Mouse (Mus musculus): ENCODE results near the gene Efcab11. TPM values are rescaled to one million over a fixed set of nuclear protein-coding genes. Genes with fewer than 3 reads are reported as not detected.

Gene Efcab11
- 0.17 and 0.20 TPM in 2 replicates for polyA plus RNA-seq (2012; rRNA removed)

DNA sequence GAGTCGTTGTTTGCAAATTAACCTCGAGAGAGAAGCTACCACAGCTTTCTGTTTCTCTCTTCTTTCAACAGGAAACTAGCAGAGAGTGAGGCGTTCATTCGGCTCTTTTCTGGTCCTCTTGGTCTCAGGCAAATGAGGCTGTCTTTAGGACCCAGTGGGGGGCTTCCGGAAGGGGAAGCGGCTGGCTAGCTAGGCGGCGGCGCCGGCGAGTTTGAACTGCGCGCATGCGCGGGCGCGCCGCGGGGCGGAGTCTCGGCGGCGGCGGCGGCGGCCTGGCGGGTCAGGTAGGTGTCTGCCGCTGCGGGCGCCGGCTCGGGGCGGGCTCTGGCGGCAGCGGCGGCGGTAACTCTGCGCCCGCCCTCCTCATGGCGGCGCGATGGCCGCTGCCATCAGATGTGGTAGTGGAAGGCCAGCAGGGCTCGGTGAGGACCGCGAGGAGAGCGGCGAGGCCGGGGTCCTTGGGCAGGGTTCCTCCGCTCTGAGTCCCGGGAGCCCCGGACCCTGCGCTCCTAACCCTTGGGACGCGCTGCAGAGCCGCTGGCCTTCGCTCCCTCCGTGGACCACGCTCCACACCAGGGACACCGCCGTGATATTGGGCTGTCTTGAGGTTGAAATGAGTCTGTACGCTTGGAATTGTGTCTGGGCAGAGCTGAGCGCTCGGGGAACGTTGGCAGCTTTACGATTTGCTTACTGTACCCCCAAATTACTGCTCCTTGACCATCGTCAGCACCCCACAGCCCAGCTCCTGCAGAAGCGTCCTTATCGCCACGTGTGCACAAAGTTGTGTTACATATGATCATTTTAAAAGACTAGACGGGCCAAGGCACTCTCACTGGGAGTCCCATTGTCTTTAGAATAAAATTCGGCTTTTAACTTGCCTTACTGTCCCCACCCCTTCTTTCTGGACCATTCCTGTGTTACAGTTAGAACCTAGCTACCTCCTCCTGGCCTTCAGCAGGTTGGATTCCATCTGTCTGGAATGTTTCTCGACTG, at the start of gene Efcab11, which contains the start of gene Tdp1:
Gene Efcab11, minus strand, starts transcription at position 171 of the 993 bp plus-strand sequence.
Gene Tdp1, plus strand, starts transcription at position 249 of the 993 bp plus-strand sequence.
- Histone ChIP-seq H3K4me1 (ENCODE audit: control insufficient read depth, insufficient read depth, insufficient read length, low read length) (peaks cover 3% of the 10 kb centered on the region; the same call in 1 of the 2 replicates), H3K36me3 (ENCODE audit: control insufficient read depth, insufficient read depth, low read length) (no peaks in the 10 kb centered on the region), H3K4me3 (ENCODE audit: low read depth, low read length) (peak within 1 kb of the TSS; percentile 85), H3K27me3 (ENCODE audit: control insufficient read depth, insufficient read depth, low read length) (no peaks in the 10 kb centered on the region), H3K27ac (ENCODE audit: insufficient read depth, low read depth, low read length) (peak within 1 kb of the TSS; percentile 64)
- under 1% methylated on average over 73 of the region's 73 CpGs for WGBS
- TF ChIP-seq CTCF (IDR thresholded peaks at IDR 0.05; ENCODE audit: extremely low read depth, insufficient read length, insufficient replicate concordance, low read depth, low read length) (no peak), POLR2A (IDR thresholded peaks at IDR 0.05; ENCODE audit: low read depth, low read length) (no peak)

DNA sequence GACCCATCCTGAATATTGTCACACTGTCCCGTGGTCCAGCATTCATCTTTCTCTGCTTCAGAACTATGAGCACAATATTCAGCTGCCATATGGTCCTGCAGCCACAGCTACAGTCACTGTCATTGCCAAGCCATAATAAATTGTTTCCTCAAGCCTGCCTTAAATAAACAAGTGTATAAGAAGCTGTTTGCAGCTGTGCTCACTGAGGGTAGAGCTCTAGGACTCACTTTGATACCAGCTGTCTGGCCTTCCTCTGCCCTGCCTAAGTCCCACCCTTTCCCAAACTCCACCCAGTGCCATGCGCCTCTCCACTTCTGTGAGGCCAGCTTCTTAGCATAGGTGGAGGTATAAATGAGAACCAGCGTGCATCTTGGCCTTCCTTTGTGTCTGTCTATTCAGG, 49.4 kb upstream of the Efcab11 start:
- TF ChIP-seq CTCF (IDR thresholded peaks at IDR 0.05; ENCODE audit: extremely low read depth, insufficient read length, insufficient replicate concordance, low read depth, low read length) = no peak
- no peak for TF ChIP-seq POLR2A (IDR thresholded peaks at IDR 0.05; ENCODE audit: low read depth, low read length)
- H3K4me1 ChIP-seq (ENCODE audit: control insufficient read depth, insufficient read depth, insufficient read length, low read length) = no peaks in the 10 kb centered on the region
- H3K27me3 ChIP-seq (ENCODE audit: control insufficient read depth, insufficient read depth, low read length) = no peaks in the 10 kb centered on the region
- 84% methylated on average over 3 of the region's 3 CpGs for WGBS
- H3K4me3 ChIP-seq (ENCODE audit: low read depth, low read length) = no peak overlapping the region
- H3K27ac ChIP-seq (ENCODE audit: insufficient read depth, low read depth, low read length) = no peak overlapping the region
- H3K36me3 ChIP-seq (ENCODE audit: control insufficient read depth, insufficient read depth, low read length) = no peaks in the 10 kb centered on the region

GRCm38 (mm10) chr12:99932245-99932644, 48.0 kb upstream of the Efcab11 start:
- 96% methylated on average over 4 of the region's 4 CpGs for WGBS
- TF ChIP-seq CTCF (IDR thresholded peaks at IDR 0.05; ENCODE audit: extremely low read depth, insufficient read length, insufficient replicate concordance, low read depth, low read length) (no peak), POLR2A (IDR thresholded peaks at IDR 0.05; ENCODE audit: low read depth, low read length) (no peak)
- H3K4me1 ChIP-seq (ENCODE audit: control insufficient read depth, insufficient read depth, insufficient read length, low read length) = no peaks in the 10 kb centered on the region

DNA sequence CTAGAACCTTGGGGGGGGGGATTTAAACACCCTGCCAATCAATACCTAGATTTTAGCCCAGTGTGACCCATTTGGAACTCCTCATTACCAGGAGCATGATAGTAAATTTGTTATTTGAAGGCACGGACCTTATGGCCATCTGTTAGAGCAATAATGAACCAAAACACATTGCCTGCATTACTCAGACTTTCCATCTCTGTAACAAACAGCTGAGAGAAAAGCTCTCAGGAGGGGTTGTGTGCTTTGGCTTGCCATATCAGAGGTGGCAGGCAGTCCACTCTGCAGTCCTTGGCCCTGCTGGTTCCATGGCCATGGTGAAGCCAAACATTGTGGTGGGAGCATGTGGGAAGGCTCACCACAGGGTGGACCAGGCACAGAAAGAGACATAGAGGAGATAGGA, 44.9 kb upstream of the Efcab11 start:
- Histone ChIP-seq H3K4me3 (ENCODE audit: low read depth, low read length) (no peak overlapping the region), H3K27me3 (ENCODE audit: control insufficient read depth, insufficient read depth, low read length) (no peaks in the 10 kb centered on the region), H3K27ac (ENCODE audit: insufficient read depth, low read depth, low read length) (no peak overlapping the region), H3K36me3 (ENCODE audit: control insufficient read depth, insufficient read depth, low read length) (no peaks in the 10 kb centered on the region), H3K4me1 (ENCODE audit: control insufficient read depth, insufficient read depth, insufficient read length, low read length) (no peaks in the 10 kb centered on the region)
- TF ChIP-seq POLR2A (IDR thresholded peaks at IDR 0.05; ENCODE audit: low read depth, low read length) = no peak
- no peak for TF ChIP-seq CTCF (IDR thresholded peaks at IDR 0.05; ENCODE audit: extremely low read depth, insufficient read length, insufficient replicate concordance, low read depth, low read length)
- 84% methylated on average over 1 of the region's 1 CpGs for WGBS

More at GRCm38 (mm10) chr12:99932245-99932644, 48.0 kb upstream of the Efcab11 start:
- H3K27me3 ChIP-seq (ENCODE audit: control insufficient read depth, insufficient read depth, low read length) = no peaks in the 10 kb centered on the region
- no peak overlapping the region for H3K27ac ChIP-seq (ENCODE audit: insufficient read depth, low read depth, low read length)
- no peak overlapping the region for H3K4me3 ChIP-seq (ENCODE audit: low read depth, low read length)
- H3K36me3 ChIP-seq (ENCODE audit: control insufficient read depth, insufficient read depth, low read length) = no peaks in the 10 kb centered on the region

DNA sequence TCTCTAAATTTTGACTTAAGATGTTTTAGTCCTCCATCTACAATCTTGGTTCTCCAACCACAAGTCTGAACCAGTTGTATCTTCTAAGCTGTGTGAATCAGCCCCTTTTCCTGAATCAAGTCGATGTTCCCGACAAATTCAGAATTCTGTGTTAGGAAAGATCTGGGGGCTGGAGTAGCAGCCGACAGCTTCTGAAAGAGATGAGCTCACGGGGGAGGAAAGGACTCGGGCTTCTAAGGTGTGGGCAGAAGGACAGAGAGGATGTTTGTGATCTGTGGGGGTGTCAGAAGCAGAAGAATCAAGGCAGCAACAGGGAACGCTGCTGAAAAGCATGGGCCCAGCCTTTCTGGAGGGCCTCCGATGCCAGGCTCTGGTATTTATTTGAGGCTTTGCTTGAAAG, 44.1 kb upstream of the Efcab11 start:
- TF ChIP-seq POLR2A (IDR thresholded peaks at IDR 0.05; ENCODE audit: low read depth, low read length) (no peak), CTCF (IDR thresholded peaks at IDR 0.05; ENCODE audit: extremely low read depth, insufficient read length, insufficient replicate concordance, low read depth, low read length) (no peak)
- no peak overlapping the region for H3K27ac ChIP-seq (ENCODE audit: insufficient read depth, low read depth, low read length)
- no peak overlapping the region for H3K4me3 ChIP-seq (ENCODE audit: low read depth, low read length)
- no peaks in the 10 kb centered on the region for H3K27me3 ChIP-seq (ENCODE audit: control insufficient read depth, insufficient read depth, low read length)
- H3K4me1 ChIP-seq (ENCODE audit: control insufficient read depth, insufficient read depth, insufficient read length, low read length) = no peaks in the 10 kb centered on the region
- WGBS = 92% methylated on average over 7 of the region's 7 CpGs
- H3K36me3 ChIP-seq (ENCODE audit: control insufficient read depth, insufficient read depth, low read length) = no peaks in the 10 kb centered on the region

DNA sequence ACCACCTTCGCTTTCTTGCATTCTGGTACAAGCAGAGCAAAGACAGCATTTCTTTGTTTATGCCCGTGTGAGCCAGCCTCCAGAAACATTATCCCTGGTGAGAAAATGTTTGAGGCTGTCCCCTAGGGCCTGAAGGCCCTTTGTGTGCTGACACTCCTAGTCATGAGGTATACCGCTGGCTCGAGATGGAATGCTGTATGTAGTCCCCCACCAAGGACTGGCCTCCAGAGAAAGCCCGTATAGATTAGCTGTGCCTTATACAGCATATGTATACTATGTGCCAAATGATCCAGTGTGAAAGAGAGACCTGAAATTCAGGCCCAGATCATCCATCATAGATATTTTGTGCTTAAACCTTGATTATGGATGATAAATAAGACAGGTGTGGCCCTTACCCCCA, 39.5 kb upstream of the Efcab11 start:
- no peak overlapping the region for H3K27ac ChIP-seq (ENCODE audit: insufficient read depth, low read depth, low read length)

GRCm38 (mm10) chr12:99923131-99923606, 38.9 kb upstream of the Efcab11 start:
- no peaks in the 10 kb centered on the region for H3K27me3 ChIP-seq (ENCODE audit: control insufficient read depth, insufficient read depth, low read length)
- no peaks in the 10 kb centered on the region for H3K36me3 ChIP-seq (ENCODE audit: control insufficient read depth, insufficient read depth, low read length)
- H3K4me3 ChIP-seq (ENCODE audit: low read depth, low read length) = no peak overlapping the region
- H3K27ac ChIP-seq (ENCODE audit: insufficient read depth, low read depth, low read length) = no peak overlapping the region
- TF ChIP-seq POLR2A (IDR thresholded peaks at IDR 0.05; ENCODE audit: low read depth, low read length) (no peak), CTCF (IDR thresholded peaks at IDR 0.05; ENCODE audit: extremely low read depth, insufficient read length, insufficient replicate concordance, low read depth, low read length) (no peak)
- H3K4me1 ChIP-seq (ENCODE audit: control insufficient read depth, insufficient read depth, insufficient read length, low read length) = no peaks in the 10 kb centered on the region
- 78% methylated on average over 5 of the region's 5 CpGs for WGBS

More for the DNA sequence above, 39.5 kb upstream of the Efcab11 start:
- no peaks in the 10 kb centered on the region for H3K36me3 ChIP-seq (ENCODE audit: control insufficient read depth, insufficient read depth, low read length)
- WGBS = 88% methylated on average over 5 of the region's 5 CpGs
- H3K27me3 ChIP-seq (ENCODE audit: control insufficient read depth, insufficient read depth, low read length) = no peaks in the 10 kb centered on the region
- no peak overlapping the region for H3K4me3 ChIP-seq (ENCODE audit: low read depth, low read length)
- TF ChIP-seq POLR2A (IDR thresholded peaks at IDR 0.05; ENCODE audit: low read depth, low read length) = no peak
- TF ChIP-seq CTCF (IDR thresholded peaks at IDR 0.05; ENCODE audit: extremely low read depth, insufficient read length, insufficient replicate concordance, low read depth, low read length) = no peak
- H3K4me1 ChIP-seq (ENCODE audit: control insufficient read depth, insufficient read depth, insufficient read length, low read length) = no peaks in the 10 kb centered on the region

Measured in small intestine, adult 2 months (tissue).